Mouse (Mus musculus) cortical plate, adult 2 months (tissue): Measurements from ENCODE around the gene Itga10. TPM values are rescaled to one million over a fixed set of nuclear protein-coding genes. Genes with fewer than 3 reads are reported as not detected.

Experiments used
- H3K27ac ChIP-seq: fragments of 200-500 bp; 2 replicates; pipeline ENCODE4 v1.5.1; 2012; ENCODE audit warnings: low read length, control low read depth, inconsistent platforms; ENCODE audit not compliant: insufficient read depth
- H3K4me1 ChIP-seq: fragments of 200-500 bp; 2 replicates; pipeline ENCODE4 v1.6.1; 2011; ENCODE audit warnings: low read length; ENCODE audit not compliant: control insufficient read depth, insufficient read depth
- H3K4me3 ChIP-seq: fragments of 200-500 bp; 2 replicates; pipeline ENCODE4 v1.5.1; 2011; ENCODE audit warnings: mild to moderate bottlenecking, low read length, control low read depth; ENCODE audit not compliant: insufficient read depth
- CTCF ChIP-seq: fragments of 200-500 bp; IDR thresholded peaks from 2 replicates; pipeline ENCODE4 v1.5.1; 2011; ENCODE audit warnings: mild to moderate bottlenecking, control low read depth, low read length; ENCODE audit not compliant: insufficient read depth; ENCODE audit errors: extremely low read depth
- POLR2A ChIP-seq: fragments of 200-500 bp; IDR thresholded peaks from 2 replicates; pipeline ENCODE4 v1.6.1; 2011; ENCODE audit warnings: mild to moderate bottlenecking, low read length, control low read depth; ENCODE audit not compliant: insufficient read depth; ENCODE audit errors: extremely low read depth
- polyA plus RNA-seq: library from polyadenylated mRNA; depleted of rRNA; stranded (reverse); fragments of >200 nt; gene quantifications from 2 replicates; pipeline ENCODE4 v1.2.3, GENCODE M21; 2012

Gene Itga10
- polyA plus RNA-seq, 1 experiment: 2.9 TPM

GRCm38 (mm10) chr3:96632058-96632457 lies 13.3 kb upstream of the Itga10 start:
- Histone ChIP-seq H3K4me3 (no peak overlapping the region), H3K4me1 (peaks cover 6% of the 10 kb centered on the region), H3K27ac (no peak overlapping the region)
- TF ChIP-seq POLR2A (no peak), CTCF (no peak)

- TF ChIP-seq POLR2A (no peak), CTCF (no peak)
- H3K4me1 ChIP-seq: peaks cover 5% of the 10 kb centered on the region
- no peak overlapping the region for H3K27ac ChIP-seq
- H3K4me3 ChIP-seq: no peak overlapping the region
Observed at GRCm38 (mm10) chr3:96634015-96634414, 11.4 kb upstream of the Itga10 start.

GRCm38 (mm10) chr3:96634928-96635879 lies 10.2 kb upstream of the Itga10 start, which contains the start of the genes Pex11b and Gm42957:
TSS of gene Pex11b (plus strand) at chr3:96635376.
TSS of gene Gm42957 (plus strand) at chr3:96635474.
- H3K27ac ChIP-seq: peak within 1 kb of the TSS; percentile 9; the same call in 1 of the 2 replicates
- peak within 1 kb of the TSS; percentile 87 for H3K4me3 ChIP-seq
- TF ChIP-seq POLR2A (no peak), CTCF (no peak)
- H3K4me1 ChIP-seq: peaks cover 5% of the 10 kb centered on the region

- Histone ChIP-seq H3K27ac (peak overlapping the region; percentile 9; the same call in 1 of the 2 replicates), H3K4me1 (peaks cover 5% of the 10 kb centered on the region), H3K4me3 (peak overlapping the region; percentile 87)
- TF ChIP-seq POLR2A (no peak), CTCF (no peak)
Observed at GRCm38 (mm10) chr3:96635906-96636305, 9.5 kb upstream of the Itga10 start.

GRCm38 (mm10) chr3:96636448-96636847 lies 8.9 kb upstream of the Itga10 start:
- H3K4me3 ChIP-seq: peak overlapping the region; percentile 87; the same call in 1 of the 2 replicates
- no peak overlapping the region for H3K27ac ChIP-seq
- TF ChIP-seq CTCF (no peak), POLR2A (no peak)
- peaks cover 5% of the 10 kb centered on the region for H3K4me1 ChIP-seq

GRCm38 (mm10) chr3:96639219-96639618 lies 6.2 kb upstream of the Itga10 start:
- H3K27ac ChIP-seq: no peak overlapping the region
- peaks cover 5% of the 10 kb centered on the region for H3K4me1 ChIP-seq
- no peak overlapping the region for H3K4me3 ChIP-seq
- TF ChIP-seq POLR2A (no peak), CTCF (peak; percentile 61)

- Histone ChIP-seq H3K4me3 (no peak overlapping the region), H3K4me1 (no peaks in the 10 kb centered on the region), H3K27ac (no peak overlapping the region)
- TF ChIP-seq CTCF: no peak
- TF ChIP-seq POLR2A: no peak
Observed at GRCm38 (mm10) chr3:96647365-96647764, 2.0 kb downstream of the Itga10 start.

- no peak overlapping the region for H3K27ac ChIP-seq
- H3K4me3 ChIP-seq: no peak overlapping the region
- no peak for TF ChIP-seq POLR2A
- TF ChIP-seq CTCF: no peak
Observed at GRCm38 (mm10) chr3:96660901-96661300, 15.5 kb downstream of the Itga10 start.

GRCm38 (mm10) chr3:96662731-96663316 lies 17.4 kb downstream of the Itga10 start:
- TF ChIP-seq CTCF (no peak), POLR2A (no peak)
- Histone ChIP-seq H3K4me1 (peaks cover 4% of the 10 kb centered on the region), H3K4me3 (no peak overlapping the region; the same call in 1 of the 2 replicates), H3K27ac (peak overlapping the region; percentile 69)

More at GRCm38 (mm10) chr3:96660901-96661300, 15.5 kb downstream of the Itga10 start:
- H3K4me1 ChIP-seq: peaks cover 4% of the 10 kb centered on the region
